Mouse (Mus musculus): ENCODE measurements around the gene Pak7.

DNA sequence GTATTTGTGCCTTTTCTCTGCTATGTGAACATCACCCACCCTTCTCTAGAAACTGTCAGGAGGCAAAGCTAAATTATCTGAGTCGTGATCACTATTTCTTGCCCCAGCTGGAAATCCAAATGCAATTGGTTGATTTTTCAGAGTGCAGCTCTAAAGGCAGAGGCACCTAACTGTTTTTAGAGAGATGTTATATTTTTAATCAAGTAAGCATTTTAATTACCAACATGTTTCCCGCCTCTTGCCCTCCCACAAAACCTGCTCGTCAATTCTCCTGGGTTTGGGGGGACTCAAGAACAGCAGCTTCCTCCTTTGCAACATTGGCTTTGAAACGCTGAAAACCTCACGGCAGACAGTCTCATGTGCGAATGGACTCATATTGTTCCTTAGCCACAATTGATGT is 274.4 kb downstream of the Pak7 start:
- TF ChIP-seq GATA1 (IDR thresholded peaks at IDR 0.05; ENCODE audit: low read length) (no peak), TAL1 (IDR thresholded peaks at IDR 0.05; ENCODE audit: low read length) (no peak)
